Mouse (Mus musculus) neural tube, embryonic 11.5 days (tissue): Measurements from ENCODE around the gene C2cd4d. TPM values are rescaled to one million over a fixed set of nuclear protein-coding genes. Genes with fewer than 3 reads are reported as not detected.

ENCODE experiments used
- ATAC-seq: fragments of 200-750 bp; cut with Nextera tagmentation; 2 replicates; pipeline ENCODE4 v1.8.0; 2017; ENCODE audit warnings: moderate number of reproducible peaks, mild to moderate bottlenecking, moderate TSS enrichment, moderate library complexity; ENCODE audit not compliant: insufficient read depth, low FRiP score, low TSS enrichment
- DNase-seq: peaks from one replicate; pipeline ENCODE4 v3.0.0-alpha.2; 2015; ENCODE audit warnings: low spot score
- H3K27ac ChIP-seq: fragments of 300-500 bp; sonication (generic); 2 replicates; pipeline ENCODE4 v1.5.1; 2014; ENCODE audit warnings: low read depth, mild to moderate bottlenecking, low read length
- H3K27me3 ChIP-seq: fragments of 300-500 bp; sonication (generic); 2 replicates; pipeline ENCODE4 v1.6.1; 2014; ENCODE audit warnings: mild to moderate bottlenecking, low read length, mixed read lengths; ENCODE audit not compliant: control insufficient read depth, insufficient read depth
- H3K36me3 ChIP-seq: fragments of 300-500 bp; sonication (generic); 2 replicates; pipeline ENCODE4 v1.6.1; 2014; ENCODE audit warnings: mild to moderate bottlenecking, low read length, moderate library complexity, mixed read lengths; ENCODE audit not compliant: control insufficient read depth, insufficient read depth
- H3K4me1 ChIP-seq: fragments of 300-500 bp; sonication (generic); 2 replicates; pipeline ENCODE4 v1.6.1; 2014; ENCODE audit warnings: low read length, mixed read lengths; ENCODE audit not compliant: control insufficient read depth, insufficient read depth
- H3K4me2 ChIP-seq: fragments of 300-500 bp; sonication (generic); 2 replicates; pipeline ENCODE4 v1.6.1; 2014; ENCODE audit warnings: low read depth, mild to moderate bottlenecking, moderate library complexity
- H3K4me3 ChIP-seq: fragments of 300-500 bp; sonication (generic); 2 replicates; pipeline ENCODE4 v1.5.1; 2014; ENCODE audit warnings: low read depth, low read length
- H3K9ac ChIP-seq: fragments of 300-500 bp; sonication (generic); 2 replicates; pipeline ENCODE4 v1.6.1; 2014; ENCODE audit warnings: mild to moderate bottlenecking, low read length
- H3K9me3 ChIP-seq: fragments of 300-500 bp; sonication (generic); 2 replicates; pipeline ENCODE4 v1.6.1; 2016; ENCODE audit warnings: low read length; ENCODE audit not compliant: control insufficient read depth
- WGBS: fragments of 180-500 bp; shearing (Covaris S2); extraction: QIAGEN DNeasy Blood & Tissue Kit; methylation state at CpG from one replicate; pipeline ENCODE4 v1.1.7; 2014; 5-methylcytosine and 5-hydroxymethylcytosine counted together
- polyA plus RNA-seq: library from polyadenylated mRNA; unstranded; fragments of >200 nt; fragmentation: Nextera tagmentation; extraction: Ambion mirVana; gene quantifications from 2 replicates; pipeline ENCODE4 v1.2.1, GENCODE M21; 2014

Gene C2cd4d
- polyA plus RNA-seq, 1 experiment from 2014 or later, result 1.6 TPM

GRCm38 (mm10) chr3:94360812-94361211, 1.4 kb upstream of the C2cd4d start:
- H3K4me1 ChIP-seq, result peaks cover 3% of the 10 kb centered on the region; the same call in 1 of the 2 replicates
- H3K27ac ChIP-seq, result no peak overlapping the region
- DNase-seq (no peak), ATAC-seq (no peak)
- no peaks in the 10 kb centered on the region for H3K9me3 ChIP-seq
- WGBS, result 5% methylated on average over 1 of the region's 1 CpGs
- peaks cover 14% of the 10 kb centered on the region for H3K27me3 ChIP-seq
- no peaks in the 10 kb centered on the region for H3K36me3 ChIP-seq
- no peak overlapping the region for H3K4me2 ChIP-seq
- no peak overlapping the region for H3K9ac ChIP-seq
- no peak overlapping the region for H3K4me3 ChIP-seq

DNA sequence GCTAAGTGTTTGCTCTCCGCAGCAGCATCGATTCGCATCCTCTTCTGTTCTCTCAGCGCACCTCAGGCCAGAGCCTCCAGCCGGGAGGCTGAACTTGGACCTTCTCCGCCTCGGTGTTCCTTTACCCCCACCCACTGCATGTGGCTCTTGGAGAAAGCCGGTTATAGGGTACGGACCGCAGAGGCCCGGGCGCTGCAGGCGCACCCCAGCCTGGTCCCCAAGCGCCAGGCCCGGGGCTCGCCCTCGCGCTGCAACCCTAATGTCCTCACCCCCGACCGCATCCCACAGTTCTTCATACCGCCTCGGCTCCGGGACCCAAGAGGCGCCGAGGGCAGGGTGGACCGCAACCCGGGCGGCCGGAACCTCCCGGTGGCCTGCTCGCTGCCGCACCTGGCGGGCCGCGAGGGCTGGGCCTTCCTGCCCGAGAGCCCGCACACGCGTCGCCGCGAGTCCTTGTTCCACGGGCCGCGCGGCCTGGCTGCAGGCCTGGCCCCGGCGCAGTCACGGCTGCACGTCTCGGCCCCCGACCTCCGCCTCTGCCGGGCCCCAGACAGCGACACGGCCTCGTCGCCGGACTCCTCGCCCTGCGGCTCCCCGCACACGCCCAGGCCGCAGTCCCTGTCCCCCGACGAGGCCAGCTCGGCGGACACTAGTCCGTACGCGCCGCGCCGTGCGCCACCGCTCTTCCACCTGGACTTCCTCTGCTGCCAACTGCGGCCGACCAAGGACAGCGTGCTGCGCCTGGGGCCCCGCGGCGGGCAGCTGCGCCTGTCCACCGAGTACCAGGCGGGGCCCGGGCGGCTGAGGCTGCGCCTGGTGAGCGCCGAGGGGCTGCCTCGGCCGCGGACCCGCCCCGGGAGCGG, 1.3 kb downstream of the C2cd4d start:
- 4% methylated on average over 97 of the region's 97 CpGs for WGBS
- no peaks in the 10 kb centered on the region for H3K36me3 ChIP-seq
- H3K27me3 ChIP-seq, result peaks cover 17% of the 10 kb centered on the region
- H3K4me2 ChIP-seq, result peak overlapping the region; percentile 83
- peak overlapping the region; percentile 82 for H3K9ac ChIP-seq
- H3K9me3 ChIP-seq, result no peaks in the 10 kb centered on the region
- peak; percentile 74 for DNase-seq
- peak; percentile 76 for ATAC-seq
- H3K27ac ChIP-seq, result no peak overlapping the region
- H3K4me3 ChIP-seq, result peak overlapping the region; percentile 52
- peaks cover 3% of the 10 kb centered on the region; the same call in 1 of the 2 replicates for H3K4me1 ChIP-seq

DNA sequence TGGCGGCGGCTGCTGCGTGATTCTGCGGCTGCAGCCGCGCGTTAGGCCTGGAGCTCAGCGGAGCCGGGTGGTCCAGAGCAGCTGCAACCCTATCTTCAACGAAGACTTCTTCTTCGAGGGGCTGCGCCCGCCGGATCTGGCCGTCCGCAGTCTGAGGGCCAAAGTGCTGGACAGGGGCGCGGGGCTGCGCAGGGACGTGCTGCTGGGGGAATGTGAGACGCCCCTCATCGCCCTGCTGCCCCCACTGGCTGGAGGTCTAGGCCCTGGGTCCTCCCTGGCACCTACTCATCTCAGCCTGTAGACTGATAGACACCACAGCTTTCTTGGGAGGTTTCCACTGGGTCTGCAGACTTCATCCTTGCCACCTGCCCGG, 1.9 kb downstream of the C2cd4d start:
- Histone ChIP-seq H3K4me1 (peaks cover 3% of the 10 kb centered on the region; the same call in 1 of the 2 replicates), H3K27ac (no peak overlapping the region), H3K9me3 (no peaks in the 10 kb centered on the region), H3K4me3 (peak overlapping the region; percentile 52), H3K36me3 (no peaks in the 10 kb centered on the region), H3K9ac (peak overlapping the region; percentile 82), H3K27me3 (peaks cover 17% of the 10 kb centered on the region), H3K4me2 (peak overlapping the region; percentile 83)
- no peak for DNase-seq
- peak; percentile 33; the same call in 1 of the 2 replicates for ATAC-seq
- 4% methylated on average over 19 of the region's 23 CpGs for WGBS

DNA sequence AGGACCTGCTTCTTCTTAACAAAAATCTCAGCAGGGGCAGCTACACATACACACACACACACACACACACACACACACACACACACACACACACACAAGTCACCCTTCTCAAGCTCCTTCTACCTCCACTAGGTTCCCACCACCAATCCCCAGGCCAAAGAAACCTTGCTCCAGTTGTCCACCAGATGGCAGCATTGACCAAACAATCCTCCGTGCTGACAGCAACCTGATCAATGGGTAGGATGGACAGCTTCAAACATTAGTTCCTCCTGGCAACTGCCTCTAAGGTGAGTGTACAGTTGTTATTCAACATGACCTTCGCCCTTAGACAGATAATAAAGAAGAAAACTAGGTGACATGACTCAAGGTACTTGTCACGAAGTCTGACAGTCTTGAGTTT, 4.5 kb downstream of the C2cd4d start:
- ATAC-seq (peak; percentile 33; the same call in 1 of the 2 replicates), DNase-seq (peak; percentile 83)
- Histone ChIP-seq H3K9ac (no peak overlapping the region), H3K4me1 (peaks cover 3% of the 10 kb centered on the region; the same call in 1 of the 2 replicates), H3K27ac (no peak overlapping the region), H3K4me3 (no peak overlapping the region), H3K27me3 (peaks cover 17% of the 10 kb centered on the region), H3K9me3 (no peaks in the 10 kb centered on the region), H3K36me3 (no peaks in the 10 kb centered on the region), H3K4me2 (no peak overlapping the region)
- 26% methylated on average over 3 of the region's 3 CpGs for WGBS

GRCm38 (mm10) chr3:94367511-94367910, 5.3 kb downstream of the C2cd4d start:
- ATAC-seq, result no peak
- no peak for DNase-seq
- WGBS, result 85% methylated on average over 6 of the region's 6 CpGs
- Histone ChIP-seq H3K9me3 (no peaks in the 10 kb centered on the region), H3K4me3 (no peak overlapping the region), H3K27me3 (peaks cover 17% of the 10 kb centered on the region), H3K36me3 (no peaks in the 10 kb centered on the region), H3K4me1 (no peaks in the 10 kb centered on the region; the same call in 1 of the 2 replicates), H3K9ac (no peak overlapping the region), H3K27ac (no peak overlapping the region), H3K4me2 (no peak overlapping the region)

GRCm38 (mm10) chr3:94368631-94369030, 6.4 kb downstream of the C2cd4d start:
- H3K4me2 ChIP-seq, result no peak overlapping the region
- no peak overlapping the region for H3K27ac ChIP-seq
- H3K4me3 ChIP-seq, result no peak overlapping the region
- H3K9me3 ChIP-seq, result no peaks in the 10 kb centered on the region
- no peaks in the 10 kb centered on the region for H3K36me3 ChIP-seq
- H3K9ac ChIP-seq, result no peak overlapping the region
- H3K27me3 ChIP-seq, result peaks cover 9% of the 10 kb centered on the region; the same call in 1 of the 2 replicates
- peaks cover 5% of the 10 kb centered on the region for H3K4me1 ChIP-seq
- DNase-seq (no peak), ATAC-seq (no peak)
- 68% methylated on average over 6 of the region's 6 CpGs for WGBS

DNA sequence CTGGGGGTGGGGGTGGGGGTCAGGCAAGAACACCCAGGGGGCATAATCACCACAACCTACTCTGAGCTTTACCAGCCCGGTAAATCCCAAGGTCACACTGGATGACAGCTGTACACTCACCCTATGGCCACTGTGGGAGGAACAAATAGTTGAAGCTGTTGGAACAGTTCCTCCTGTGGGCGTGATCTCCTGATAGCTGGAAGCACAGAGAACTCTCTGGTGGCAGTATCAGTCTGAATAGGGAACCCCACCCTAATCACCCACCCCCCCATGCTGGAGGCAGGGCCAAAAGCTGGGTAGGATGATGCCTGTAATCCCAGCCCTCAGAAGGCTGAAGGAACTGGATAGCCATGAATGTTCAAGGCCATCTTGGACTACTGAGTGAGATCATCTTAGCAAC, 7.5 kb downstream of the C2cd4d start:
- no peak overlapping the region for H3K27ac ChIP-seq
- 73% methylated on average over 2 of the region's 2 CpGs for WGBS
- 0 out of 2 replicates have a peak, but pooled peaks cover 5% of the 10 kb centered on the region for H3K27me3 ChIP-seq
- H3K9ac ChIP-seq, result no peak overlapping the region
- peaks cover 5% of the 10 kb centered on the region for H3K4me1 ChIP-seq
- DNase-seq, result no peak
- H3K4me2 ChIP-seq, result no peak overlapping the region
- ATAC-seq, result no peak
- H3K9me3 ChIP-seq, result no peaks in the 10 kb centered on the region
- H3K4me3 ChIP-seq, result no peak overlapping the region
- H3K36me3 ChIP-seq, result no peaks in the 10 kb centered on the region

- Histone ChIP-seq H3K4me2 (no peak overlapping the region), H3K9ac (no peak overlapping the region), H3K27ac (no peak overlapping the region), H3K4me3 (no peak overlapping the region), H3K4me1 (peaks cover 5% of the 10 kb centered on the region), H3K27me3 (no peaks in the 10 kb centered on the region), H3K9me3 (no peaks in the 10 kb centered on the region), H3K36me3 (no peaks in the 10 kb centered on the region)
- ATAC-seq (no peak), DNase-seq (no peak)
- 5% methylated on average over 11 of the region's 11 CpGs for WGBS
These were observed 9.4 kb downstream of the C2cd4d start for GRCm38 (mm10) chr3:94371637-94372036.

- H3K36me3 ChIP-seq, result no peaks in the 10 kb centered on the region
- peaks cover 5% of the 10 kb centered on the region for H3K4me1 ChIP-seq
- ATAC-seq, result no peak
- DNase-seq, result no peak
- H3K9me3 ChIP-seq, result no peaks in the 10 kb centered on the region
- H3K4me3 ChIP-seq, result no peak overlapping the region
- H3K4me2 ChIP-seq, result no peak overlapping the region
- no peak overlapping the region for H3K27ac ChIP-seq
- no peak overlapping the region for H3K9ac ChIP-seq
- 5% methylated on average over 3 of the region's 3 CpGs for WGBS
- H3K27me3 ChIP-seq, result no peaks in the 10 kb centered on the region
These were observed 9.8 kb downstream of the C2cd4d start for GRCm38 (mm10) chr3:94372038-94372437.
